Mouse (Mus musculus) left cerebral cortex, adult 8-10 months (tissue): ENCODE measurements around the gene Prkx. TPM values are rescaled to one million over a fixed set of nuclear protein-coding genes. Genes with fewer than 3 reads are reported as not detected.

ENCODE experiments used
- total RNA-seq, 4 experiments: library from RNA; stranded (reverse); gene quantifications; 2 replicates each; pipeline ENCODE4 v1.2.4; 2022

Gene Prkx
- total RNA-seq, 4 experiments from 2014 or later = 9.9 to 11.3 (median 10.6) TPM

Other genes with a start within 250 kb of the Prkx start
- gene Pbsn, start 57.3 kb upstream of the Prkx start, total RNA-seq = not detected
- gene Gm14744, start 68.5 kb upstream of the Prkx start, total RNA-seq = not detected
- gene 5430402E10Rik, start 128.8 kb upstream of the Prkx start, total RNA-seq = not detected